Mouse (Mus musculus) lung, postnatal 0 days (tissue): ENCODE data around the gene Casq1. TPM values are rescaled to one million over a fixed set of nuclear protein-coding genes. Genes with fewer than 3 reads are reported as not detected.
A peak's percentile ranks its signal among the peaks of the same experiment; 100 is the strongest.

ENCODE experiments used
- ATAC-seq: fragments of 200-750 bp; cut with Nextera tagmentation; 2 replicates; pipeline ENCODE4 v1.8.0; 2017; ENCODE audit warnings: moderate library complexity
- DNase-seq: peaks from one replicate; pipeline ENCODE4 v3.0.0-alpha.2; 2016; ENCODE audit warnings: low spot score
- H3K27ac ChIP-seq: fragments of 300-500 bp; sonication (generic); 2 replicates; pipeline ENCODE4 v1.5.1; 2014; ENCODE audit warnings: antibody characterized with exemption, mild to moderate bottlenecking, low read length, mixed read lengths
- H3K27me3 ChIP-seq: fragments of 300-500 bp; sonication (generic); replicated peaks from 2 replicates; pipeline ENCODE4 v1.6.1; 2014; ENCODE audit warnings: low read length, mixed read lengths; ENCODE audit not compliant: insufficient read depth
- H3K36me3 ChIP-seq: fragments of 300-500 bp; sonication (generic); 2 replicates; pipeline ENCODE4 v1.6.1; 2014; ENCODE audit warnings: low read length, mixed read lengths; ENCODE audit not compliant: insufficient read depth
- H3K4me1 ChIP-seq: fragments of 300-500 bp; sonication (generic); 2 replicates; pipeline ENCODE4 v1.6.1; 2014; ENCODE audit warnings: antibody characterized with exemption, low read depth, low read length, mixed read lengths; ENCODE audit not compliant: insufficient read depth
- H3K4me2 ChIP-seq: fragments of 300-500 bp; sonication (generic); replicated peaks from 2 replicates; pipeline ENCODE4 v1.6.1; 2014; ENCODE audit warnings: low read depth, mild to moderate bottlenecking, low read length, moderate library complexity, mixed read lengths
- H3K4me3 ChIP-seq: fragments of 300-500 bp; sonication (generic); 2 replicates; pipeline ENCODE4 v1.5.1; 2014; ENCODE audit warnings: low read depth, low read length
- H3K9ac ChIP-seq: fragments of 300-500 bp; sonication (generic); replicated peaks from 2 replicates; pipeline ENCODE4 v1.6.1; 2014; ENCODE audit warnings: low read depth, mild to moderate bottlenecking
- H3K9me3 ChIP-seq: fragments of 300-500 bp; sonication (generic); 2 replicates; pipeline ENCODE4 v1.6.1; 2016; ENCODE audit warnings: low read length, mixed read lengths
- CTCF ChIP-seq: IDR thresholded peaks from 2 replicates; pipeline ENCODE4 v1.5.1; 2016; ENCODE audit warnings: antibody characterized with exemption, mild to moderate bottlenecking
- EP300 ChIP-seq: IDR thresholded peaks from 2 replicates; pipeline ENCODE4 v1.6.1; 2016; ENCODE audit warnings: antibody characterized with exemption, mild to moderate bottlenecking, control low read depth
- WGBS: fragments of 180-500 bp; shearing (Covaris S2); extraction: QIAGEN DNeasy Blood & Tissue Kit; methylation state at CpG from one replicate; pipeline ENCODE4 v1.1.7; 2014; 5-methylcytosine and 5-hydroxymethylcytosine counted together
- polyA plus RNA-seq: library from polyadenylated mRNA; unstranded; fragments of >200 nt; fragmentation: Nextera tagmentation; extraction: Ambion mirVana; gene quantifications from 2 replicates; pipeline ENCODE4 v1.2.1, GENCODE M21; 2015

Gene Casq1
- polyA plus RNA-seq, 1 experiment from 2014 or later = 2.5 TPM

GRCm38 (mm10) chr1:172160508-172160907 lies 59.2 kb downstream of the Casq1 start:
- ATAC-seq (no peak), DNase-seq (peak; percentile 36)
- Histone ChIP-seq H3K4me2 (no peak overlapping the region), H3K36me3 (peaks cover 6% of the 10 kb centered on the region; the same call in 1 of the 2 replicates), H3K4me3 (no peak overlapping the region), H3K4me1 (no peaks in the 10 kb centered on the region), H3K9ac (no peak overlapping the region), H3K9me3 (no peaks in the 10 kb centered on the region), H3K27me3 (no peaks in the 10 kb centered on the region), H3K27ac (no peak overlapping the region)
- TF ChIP-seq EP300 (no peak), CTCF (no peak)

- H3K4me3 ChIP-seq = no peak overlapping the region
- no peaks in the 10 kb centered on the region for H3K4me1 ChIP-seq
- TF ChIP-seq CTCF = no peak
- TF ChIP-seq EP300 = no peak
- H3K4me2 ChIP-seq = no peak overlapping the region
- H3K27me3 ChIP-seq = no peaks in the 10 kb centered on the region
- H3K9ac ChIP-seq = no peak overlapping the region
- DNase-seq = no peak
- ATAC-seq = no peak
- WGBS = 8% methylated on average over 4 of the region's 4 CpGs
- H3K9me3 ChIP-seq = no peaks in the 10 kb centered on the region
- H3K36me3 ChIP-seq = 0 out of 2 replicates have a peak, but pooled peaks cover 3% of the 10 kb centered on the region
- no peak overlapping the region for H3K27ac ChIP-seq
Observed at GRCm38 (mm10) chr1:172159970-172160369, 59.7 kb downstream of the Casq1 start.

Other genes with a start within 250 kb of the Casq1 start
- gene Vangl2, start 191.4 kb downstream of the Casq1 start, polyA plus RNA-seq = 6.2 and 6.9 TPM in 2 replicates
- not detected in 2 replicates for gene Nhlh1, start 162.3 kb downstream of the Casq1 start, polyA plus RNA-seq
- 99.1 and 111 TPM in 2 replicates for gene Copa, start 137.3 kb downstream of the Casq1 start, polyA plus RNA-seq
- 103 and 108 TPM in 2 replicates for gene Ncstn, start 137.1 kb downstream of the Casq1 start, polyA plus RNA-seq
- 74.5 and 74.9 TPM in 2 replicates for gene Pex19, start 93.1 kb downstream of the Casq1 start, polyA plus RNA-seq
- gene Dcaf8, start 71.8 kb downstream of the Casq1 start, polyA plus RNA-seq = 93.7 and 96.6 TPM in 2 replicates
- gene Pea15a, start 13.1 kb downstream of the Casq1 start, polyA plus RNA-seq = 114 and 118 TPM in 2 replicates
- 0.04 and 0.05 TPM in 2 replicates for gene Atp1a4, start 38.5 kb upstream of the Casq1 start, polyA plus RNA-seq
- gene Igsf8, start 41.8 kb upstream of the Casq1 start, polyA plus RNA-seq = 30.0 and 32.4 TPM in 2 replicates
- gene Atp1a2, start 78.2 kb upstream of the Casq1 start, polyA plus RNA-seq = 15.3 and 17.0 TPM in 2 replicates
- gene Kcnj9, start 109.5 kb upstream of the Casq1 start, polyA plus RNA-seq = not detected in 2 replicates
- gene Kcnj10, start 121.3 kb upstream of the Casq1 start, polyA plus RNA-seq = 0.04 TPM in 2 replicates
- gene Pigm, start 156.7 kb upstream of the Casq1 start, polyA plus RNA-seq = 3.5 and 3.9 TPM in 2 replicates